Mouse (Mus musculus) liver, embryonic 14.5 days (tissue): Measurements from ENCODE around the gene Zfp180.

Experiments
- CTCF ChIP-seq: IDR thresholded peaks from 2 replicates; pipeline ENCODE4 v1.5.1; 2016; ENCODE audit warnings: antibody characterized with exemption, low read depth, control low read depth
- EP300 ChIP-seq: IDR thresholded peaks from 2 replicates; pipeline ENCODE4 v1.6.1; 2016; ENCODE audit warnings: antibody characterized with exemption, low read depth

DNA sequence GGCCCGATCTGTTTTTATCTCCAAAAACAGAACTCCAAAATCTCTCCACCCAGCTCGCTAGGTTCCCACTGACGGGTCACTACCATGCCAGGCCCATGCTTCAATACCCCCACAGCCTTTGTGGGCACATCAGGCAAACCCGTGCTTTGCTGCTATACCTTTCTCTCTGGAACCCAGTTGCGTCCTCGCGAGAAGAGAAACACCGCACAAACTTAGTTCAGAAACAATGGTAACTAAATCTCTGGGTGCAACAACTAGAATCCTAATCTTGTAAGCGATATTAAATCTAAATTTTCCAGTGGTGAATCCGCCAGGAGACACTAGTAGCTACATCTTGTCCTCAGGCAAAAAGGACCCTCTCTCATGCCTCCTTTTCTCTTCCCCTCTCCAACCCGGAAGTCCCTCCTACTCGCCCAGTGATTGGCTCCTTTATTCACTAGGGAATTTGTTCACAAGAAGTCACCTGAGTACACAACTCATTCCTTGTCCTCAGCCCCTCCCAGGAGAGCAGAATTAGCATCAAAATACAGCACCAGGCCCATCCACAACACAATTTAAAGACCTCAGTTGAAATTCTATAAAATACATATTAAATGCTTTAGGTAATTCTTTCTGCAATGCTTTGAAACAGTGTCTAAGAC, 5.9 kb downstream of the Zfp180 start:
- TF ChIP-seq CTCF (no peak), EP300 (no peak)
